Mouse (Mus musculus) lung, postnatal 0 days (tissue): Measurements from ENCODE around the gene Rdh5.

Experiments
- CTCF ChIP-seq: IDR thresholded peaks from 2 replicates; pipeline ENCODE4 v1.5.1; 2016; ENCODE audit warnings: antibody characterized with exemption, mild to moderate bottlenecking
- EP300 ChIP-seq: IDR thresholded peaks from 2 replicates; pipeline ENCODE4 v1.6.1; 2016; ENCODE audit warnings: antibody characterized with exemption, mild to moderate bottlenecking, control low read depth

GRCm38 (mm10) chr10:128904812-128905211, 17.9 kb downstream of the Rdh5 start:
- TF ChIP-seq CTCF = no peak
- TF ChIP-seq EP300 = no peak
